Mouse (Mus musculus) olfactory bulb, adult 2 months (tissue): Measurements from ENCODE around the gene Duoxa2. TPM values are rescaled to one million over a fixed set of nuclear protein-coding genes. Genes with fewer than 3 reads are reported as not detected.

ENCODE experiments used
- H3K27ac ChIP-seq: fragments of 200-500 bp; 2 replicates; pipeline ENCODE4 v1.5.1; 2012; ENCODE audit warnings: low read depth, low read length; ENCODE audit not compliant: insufficient read depth
- H3K4me1 ChIP-seq: fragments of 200-500 bp; 2 replicates; pipeline ENCODE4 v1.6.1; 2012; ENCODE audit warnings: low read length; ENCODE audit not compliant: control insufficient read depth, insufficient read depth
- H3K4me3 ChIP-seq: fragments of 200-500 bp; 2 replicates; pipeline ENCODE4 v1.5.1; 2012; ENCODE audit warnings: mild to moderate bottlenecking, low read depth, low read length, moderate library complexity; ENCODE audit not compliant: insufficient read depth
- CTCF ChIP-seq: fragments of 200-500 bp; IDR thresholded peaks from 2 replicates; pipeline ENCODE4 v1.5.1; 2012; ENCODE audit warnings: low read depth, mild to moderate bottlenecking, low read length, moderate library complexity; ENCODE audit not compliant: insufficient read depth
- POLR2A ChIP-seq: fragments of 200-500 bp; IDR thresholded peaks from 2 replicates; pipeline ENCODE4 v1.6.1; 2012; ENCODE audit warnings: mild to moderate bottlenecking, low read depth, low read length, moderate library complexity; ENCODE audit not compliant: insufficient read depth
- WGBS: fragments of 180-500 bp; shearing (Covaris S2); methylation state at CpG from one replicate; pipeline ENCODE4 v1.1.7; 2018; 5-methylcytosine and 5-hydroxymethylcytosine counted together
- polyA plus RNA-seq: library from polyadenylated mRNA; stranded (reverse); fragments of >200 nt; gene quantifications from 2 replicates; pipeline ENCODE4 v1.2.4, GENCODE M21; 2012; ENCODE audit warnings: low replicate concordance; ENCODE audit not compliant: missing spikeins, insufficient read depth, insufficient read length

Duoxa2 gene
- not detected in 2 replicates for polyA plus RNA-seq

GRCm38 (mm10) chr2:122298596-122299490 lies at the start of gene Duoxa2:
Duoxa2 (plus strand) TSS chr2:122298900.
- no peak within 1 kb of the TSS for H3K4me3 ChIP-seq
- H3K4me1 ChIP-seq: peaks cover 29% of the 10 kb centered on the region
- TF ChIP-seq POLR2A (no peak), CTCF (no peak)
- WGBS: 1% methylated on average over 43 of the region's 43 CpGs
- H3K27ac ChIP-seq: no peak within 1 kb of the TSS

DNA sequence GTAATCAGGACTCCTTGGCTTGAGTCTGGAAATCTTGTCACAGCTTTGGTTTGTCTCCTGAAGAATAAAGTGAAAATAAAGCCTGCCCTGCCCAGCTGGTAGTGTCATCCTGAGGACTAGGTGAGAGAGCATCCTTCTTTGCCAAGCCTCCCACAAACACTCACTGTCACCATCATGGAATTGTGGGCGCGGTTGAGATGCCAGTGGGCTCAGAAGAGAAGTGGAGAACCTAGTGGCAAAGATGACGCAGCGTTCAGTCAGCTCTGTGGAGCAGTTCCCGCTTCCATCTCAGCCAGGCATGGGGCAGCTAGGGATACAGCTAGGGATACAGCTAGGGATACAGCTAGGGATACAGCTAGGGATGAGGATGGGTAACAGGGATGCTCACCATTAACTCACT lies 42.7 kb upstream of the Duoxa2 start:
- Histone ChIP-seq H3K4me1 (no peaks in the 10 kb centered on the region), H3K4me3 (no peak overlapping the region), H3K27ac (no peak overlapping the region)
- 90% methylated on average over 5 of the region's 5 CpGs for WGBS
- TF ChIP-seq CTCF (no peak), POLR2A (no peak)

GRCm38 (mm10) chr2:122260729-122261128 lies 38.0 kb upstream of the Duoxa2 start:
- Histone ChIP-seq H3K4me3 (no peak overlapping the region), H3K4me1 (no peaks in the 10 kb centered on the region), H3K27ac (no peak overlapping the region)
- 91% methylated on average over 5 of the region's 5 CpGs for WGBS
- TF ChIP-seq POLR2A (no peak), CTCF (no peak)

DNA sequence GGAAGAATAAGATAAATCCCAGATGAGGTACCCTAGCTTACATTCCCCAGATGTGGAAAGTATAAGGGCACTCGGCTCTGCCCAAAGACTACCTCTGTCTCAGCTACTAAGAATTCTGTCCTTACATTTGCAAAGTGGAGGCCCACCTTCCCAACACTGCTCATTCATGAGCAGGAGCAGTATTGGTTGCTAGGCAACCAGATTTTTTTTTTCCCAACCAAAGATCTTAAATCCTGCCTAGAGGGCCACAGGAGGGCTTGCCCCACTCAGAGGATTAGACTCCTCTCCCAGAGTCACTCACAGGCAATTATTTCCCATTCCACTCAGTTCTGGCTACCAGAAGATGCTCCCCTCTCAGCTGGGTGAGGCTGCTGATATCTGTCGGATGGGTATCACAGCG lies 34.0 kb upstream of the Duoxa2 start:
- Histone ChIP-seq H3K27ac (no peak overlapping the region), H3K4me1 (no peaks in the 10 kb centered on the region), H3K4me3 (no peak overlapping the region)
- WGBS: 64% methylated on average over 3 of the region's 3 CpGs
- TF ChIP-seq CTCF (no peak), POLR2A (no peak)

DNA sequence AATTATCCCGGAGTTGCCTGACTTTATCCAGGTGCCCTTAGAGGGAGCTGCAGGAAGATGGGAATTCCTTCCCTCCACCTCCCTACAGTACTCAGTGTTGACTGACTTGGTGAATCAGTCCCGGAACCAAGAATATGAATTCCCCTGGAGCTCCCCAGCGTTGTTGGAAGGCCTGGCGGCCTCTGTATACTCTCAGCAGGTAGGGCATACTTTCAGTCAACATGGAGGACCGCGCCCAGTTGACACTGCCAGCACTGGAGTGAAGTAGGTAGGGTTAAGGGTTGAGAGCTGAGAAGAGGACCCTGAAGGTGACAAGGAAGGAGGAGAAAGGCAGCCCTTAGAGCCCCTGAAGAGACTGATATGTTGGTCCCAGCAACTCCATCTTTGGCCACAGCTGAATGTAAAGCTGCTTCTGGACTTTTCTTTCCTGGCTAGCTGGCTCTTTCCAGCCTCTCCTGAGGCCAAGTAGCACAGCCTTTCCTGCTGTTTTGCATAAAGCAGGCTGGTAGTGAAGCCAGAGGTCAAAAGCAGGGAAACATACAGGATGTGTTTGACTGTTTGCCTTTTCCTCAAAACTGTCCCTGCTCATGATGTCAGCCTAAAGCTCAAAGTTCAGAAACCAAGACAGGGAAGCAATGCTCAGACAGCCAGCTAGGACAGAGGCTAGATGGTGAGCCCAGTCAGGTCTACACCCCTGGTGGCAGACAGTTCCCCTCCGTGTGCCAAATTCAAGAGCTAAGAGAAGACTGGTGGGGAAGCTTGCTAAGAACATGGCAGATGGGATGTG lies 32.1 kb upstream of the Duoxa2 start:
- no peak for TF ChIP-seq POLR2A
- TF ChIP-seq CTCF: no peak
- Histone ChIP-seq H3K27ac (no peak overlapping the region), H3K4me1 (no peaks in the 10 kb centered on the region), H3K4me3 (no peak overlapping the region)
- 93% methylated on average over 7 of the region's 7 CpGs for WGBS

DNA sequence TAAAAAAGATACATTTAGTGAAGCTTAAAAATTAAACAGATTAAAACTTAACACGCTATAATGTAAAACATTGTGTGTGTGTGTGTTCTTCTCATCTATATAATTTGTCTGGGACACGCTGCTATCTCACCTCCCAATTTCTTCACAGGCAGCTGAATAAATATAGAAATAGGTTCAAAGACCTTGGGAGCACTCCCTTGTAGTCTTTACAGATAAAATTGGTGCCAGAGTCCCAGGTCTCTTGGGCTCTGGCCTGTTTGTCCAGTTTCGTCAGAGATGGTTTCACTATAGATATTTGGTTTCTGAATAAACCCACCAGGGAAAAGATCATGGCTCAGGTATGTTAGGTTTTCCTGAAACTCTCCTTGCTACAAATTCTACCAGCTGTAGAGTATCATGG lies 19.9 kb upstream of the Duoxa2 start:
- H3K4me1 ChIP-seq: no peaks in the 10 kb centered on the region
- TF ChIP-seq CTCF (no peak), POLR2A (no peak)
- H3K27ac ChIP-seq: no peak overlapping the region
- WGBS: 94% methylated on average over 3 of the region's 3 CpGs
- H3K4me3 ChIP-seq: no peak overlapping the region

DNA sequence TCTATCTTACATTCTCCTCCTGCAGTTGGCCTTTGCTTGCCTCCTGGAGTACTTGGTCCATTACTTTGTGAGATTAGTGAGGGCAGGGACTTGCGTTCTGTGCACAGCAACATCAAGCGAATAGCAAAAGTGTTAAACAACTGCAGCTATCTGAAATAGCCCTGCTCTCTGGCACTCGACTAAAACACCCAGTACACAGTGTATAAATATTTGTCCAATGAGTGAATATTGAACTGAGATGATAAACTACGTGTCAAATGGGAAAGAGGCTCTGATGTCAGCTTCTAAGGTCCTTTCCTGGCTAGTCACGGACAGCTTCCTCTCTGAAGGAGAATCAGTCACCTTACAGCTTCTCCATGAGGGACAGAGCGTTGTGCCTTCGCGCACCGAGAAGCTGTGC lies 14.6 kb upstream of the Duoxa2 start:
- H3K27ac ChIP-seq: no peak overlapping the region
- TF ChIP-seq POLR2A (no peak), CTCF (no peak)
- no peaks in the 10 kb centered on the region for H3K4me1 ChIP-seq
- 91% methylated on average over 9 of the region's 9 CpGs for WGBS
- H3K4me3 ChIP-seq: no peak overlapping the region

DNA sequence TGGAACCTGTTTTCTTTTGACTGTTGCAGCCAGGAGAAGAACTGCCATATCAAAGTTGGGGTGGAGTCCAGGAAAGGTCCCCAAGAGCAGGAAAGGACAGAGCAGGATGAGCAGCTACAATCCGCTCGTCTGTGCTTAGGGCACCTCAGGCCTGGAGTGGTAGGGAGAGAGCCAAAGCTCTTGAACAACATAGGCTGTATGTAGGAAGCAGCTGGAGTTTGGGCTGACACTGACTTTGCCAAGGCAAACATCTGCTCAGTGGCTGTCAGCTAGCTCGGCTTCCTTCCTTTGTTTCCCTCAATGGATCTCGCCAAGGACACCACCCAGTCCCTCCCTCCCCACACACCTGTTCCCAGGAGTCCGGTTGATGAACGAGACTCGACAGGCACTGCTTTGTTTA lies 12.6 kb upstream of the Duoxa2 start:
- Histone ChIP-seq H3K27ac (no peak overlapping the region), H3K4me3 (no peak overlapping the region), H3K4me1 (no peaks in the 10 kb centered on the region)
- 47% methylated on average over 7 of the region's 7 CpGs for WGBS
- no peak for TF ChIP-seq POLR2A
- TF ChIP-seq CTCF: no peak

DNA sequence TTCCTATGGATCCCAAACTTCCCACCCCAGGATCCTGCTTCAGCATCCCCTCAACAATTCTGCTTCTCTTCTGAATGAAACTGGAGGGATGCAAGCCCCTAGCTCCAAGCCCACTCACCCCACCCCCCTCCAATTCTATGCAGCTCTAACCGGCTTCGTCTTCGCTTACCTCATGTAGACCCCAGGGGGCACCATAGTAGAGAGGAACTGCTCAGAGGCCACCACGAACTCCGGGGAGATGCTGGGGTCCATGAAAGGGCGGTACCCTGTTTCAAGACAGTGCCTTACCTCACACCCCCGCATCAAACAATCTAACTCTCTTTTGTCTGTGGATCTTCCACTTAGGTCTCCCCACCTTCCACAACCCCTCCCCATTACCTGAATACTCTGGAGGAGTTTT lies 3.8 kb upstream of the Duoxa2 start:
- WGBS: 7% methylated on average over 7 of the region's 7 CpGs
- Histone ChIP-seq H3K27ac (no peak overlapping the region), H3K4me1 (peaks cover 17% of the 10 kb centered on the region), H3K4me3 (no peak overlapping the region)
- no peak for TF ChIP-seq POLR2A
- TF ChIP-seq CTCF: no peak
